Mouse (Mus musculus): ENCODE results near the gene Wdr1. TPM values are rescaled to one million over a fixed set of nuclear protein-coding genes. Genes with fewer than 3 reads are reported as not detected.
A peak's percentile ranks its signal among the peaks of the same experiment; 100 is the strongest.

Gene Wdr1
- polyA plus RNA-seq, 1 experiment = 130 TPM

- H3K36me3 ChIP-seq (ENCODE audit: control insufficient read depth, insufficient read depth) = peaks cover 10% of the 10 kb centered on the region
- no peaks in the 10 kb centered on the region for H3K27me3 ChIP-seq (ENCODE audit: control insufficient read depth, insufficient read depth, insufficient read length)
- TF ChIP-seq TCF12 (IDR thresholded peaks at IDR 0.05; ENCODE audit: insufficient read depth, poor library complexity, severe bottlenecking) (no peak), E2F4 (IDR thresholded peaks at IDR 0.05; ENCODE audit: insufficient read depth) (no peak), USF1 (IDR thresholded peaks at IDR 0.05; ENCODE audit: low read depth) (no peak), MAX (IDR thresholded peaks at IDR 0.05; ENCODE audit: low read depth) (no peak), POLR2AphosphoS2 (IDR thresholded peaks at IDR 0.05; ENCODE audit: insufficient read length, low read depth) (no peak), CEBPB (IDR thresholded peaks at IDR 0.05; ENCODE audit: insufficient read depth, poor library complexity, severe bottlenecking) (no peak), REST (IDR thresholded peaks at IDR 0.05; ENCODE audit: insufficient read depth, insufficient read length) (no peak), TCF3 (IDR thresholded peaks at IDR 0.05; ENCODE audit: insufficient read length, low read depth) (no peak), MYOG (IDR thresholded peaks at IDR 0.05; ENCODE audit: control insufficient read depth in 1 of 3, insufficient read depth in 1 of 3, insufficient read length in 2 of 3, low read depth in 2 of 3) (no peak), MYOD1 (IDR thresholded peaks at IDR 0.05; ENCODE audit: control insufficient read depth in 1 of 3, insufficient read length in 2 of 3, low read depth in 2 of 3) (no peak), SRF (IDR thresholded peaks at IDR 0.05; ENCODE audit: control insufficient read depth, insufficient read length, low read depth) (no peak), POLR2A (IDR thresholded peaks at IDR 0.05; ENCODE audit: insufficient read length, low read depth) (no peak)
- no peaks in the 10 kb centered on the region for H3K79me2 ChIP-seq (ENCODE audit: control insufficient read depth, insufficient read depth)
- no peak overlapping the region for H3ac ChIP-seq (ENCODE audit: control insufficient read depth, insufficient read length)
- H3K4me2 ChIP-seq (ENCODE audit: low read depth) = no peak overlapping the region
- H3K4me3 ChIP-seq = no peak overlapping the region
These were observed 42.2 kb downstream of the Wdr1 start for GRCm38 (mm10) chr5:38520838-38521237.

DNA sequence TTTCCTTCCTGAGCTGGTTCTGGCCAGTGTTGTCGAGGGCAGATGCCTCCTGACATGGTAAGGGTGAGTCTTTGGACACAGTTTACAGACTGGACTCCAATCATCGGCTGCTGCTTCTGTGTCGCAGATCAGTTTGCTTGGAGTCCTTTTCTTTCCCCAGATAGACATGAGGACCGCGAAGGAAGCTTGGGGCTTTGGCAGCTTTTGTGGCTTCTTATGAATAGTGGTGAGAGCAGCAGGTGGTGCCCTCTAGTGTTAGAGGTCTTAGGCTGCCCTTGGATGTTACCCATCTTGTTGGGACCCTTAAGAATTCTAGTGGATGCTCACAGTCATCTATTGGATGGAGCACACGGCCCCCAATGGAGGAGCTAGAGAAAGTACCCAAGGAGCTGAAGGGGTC is 46.8 kb downstream of the Wdr1 start:
- Histone ChIP-seq H3K79me2 (ENCODE audit: control insufficient read depth, insufficient read depth) (no peaks in the 10 kb centered on the region), H3K36me3 (ENCODE audit: control insufficient read depth, insufficient read depth) (no peaks in the 10 kb centered on the region), H3K27me3 (ENCODE audit: control insufficient read depth, insufficient read depth, insufficient read length) (no peaks in the 10 kb centered on the region), H3ac (ENCODE audit: control insufficient read depth, insufficient read length) (no peak overlapping the region), H3K4me2 (ENCODE audit: low read depth) (no peak overlapping the region), H3K4me3 (no peak overlapping the region)
- TF ChIP-seq REST (IDR thresholded peaks at IDR 0.05; ENCODE audit: insufficient read depth, insufficient read length) (no peak), MYOD1 (IDR thresholded peaks at IDR 0.05; ENCODE audit: control insufficient read depth in 1 of 3, insufficient read length in 2 of 3, low read depth in 2 of 3) (no peak), POLR2A (IDR thresholded peaks at IDR 0.05; ENCODE audit: insufficient read length, low read depth) (no peak), MAX (IDR thresholded peaks at IDR 0.05; ENCODE audit: low read depth) (no peak), TCF3 (IDR thresholded peaks at IDR 0.05; ENCODE audit: insufficient read length, low read depth) (no peak), USF1 (IDR thresholded peaks at IDR 0.05; ENCODE audit: low read depth) (no peak), E2F4 (IDR thresholded peaks at IDR 0.05; ENCODE audit: insufficient read depth) (no peak), MYOG (IDR thresholded peaks at IDR 0.05; ENCODE audit: control insufficient read depth in 1 of 3, insufficient read depth in 1 of 3, insufficient read length in 2 of 3, low read depth in 2 of 3) (no peak), POLR2AphosphoS2 (IDR thresholded peaks at IDR 0.05; ENCODE audit: insufficient read length, low read depth) (no peak), SRF (IDR thresholded peaks at IDR 0.05; ENCODE audit: control insufficient read depth, insufficient read length, low read depth) (no peak), CEBPB (IDR thresholded peaks at IDR 0.05; ENCODE audit: insufficient read depth, poor library complexity, severe bottlenecking) (no peak), TCF12 (IDR thresholded peaks at IDR 0.05; ENCODE audit: insufficient read depth, poor library complexity, severe bottlenecking) (no peak)

DNA sequence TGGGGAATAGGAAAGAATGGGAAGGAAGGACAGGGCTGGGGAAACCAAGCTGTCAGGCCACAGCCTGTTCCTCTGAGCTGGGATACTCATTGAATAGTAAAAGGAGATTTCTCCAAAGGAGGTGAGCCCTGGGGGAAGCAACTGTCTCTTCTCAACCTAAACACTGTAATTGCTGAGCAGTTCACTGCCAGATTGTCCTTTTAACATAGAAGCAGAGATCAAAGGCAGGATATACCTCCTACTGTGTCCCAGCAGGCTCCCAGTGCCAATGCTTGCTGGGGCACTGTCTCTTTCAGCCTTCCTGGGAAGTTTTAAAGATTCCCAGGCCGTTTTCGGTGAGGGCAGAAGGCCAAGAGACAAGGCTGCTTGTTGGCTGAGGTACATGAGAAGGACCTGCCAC is 50.0 kb downstream of the Wdr1 start:
- no peak overlapping the region for H3K4me2 ChIP-seq (ENCODE audit: low read depth)
- no peak for TF ChIP-seq POLR2AphosphoS2 (IDR thresholded peaks at IDR 0.05; ENCODE audit: insufficient read length, low read depth)
- TF ChIP-seq MYOD1 (IDR thresholded peaks at IDR 0.05; ENCODE audit: control insufficient read depth in 1 of 3, insufficient read length in 2 of 3, low read depth in 2 of 3) = no peak
- no peak for TF ChIP-seq TCF3 (IDR thresholded peaks at IDR 0.05; ENCODE audit: insufficient read length, low read depth)
- no peak for TF ChIP-seq SRF (IDR thresholded peaks at IDR 0.05; ENCODE audit: control insufficient read depth, insufficient read length, low read depth)
- TF ChIP-seq CEBPB (IDR thresholded peaks at IDR 0.05; ENCODE audit: insufficient read depth, poor library complexity, severe bottlenecking) = no peak
- TF ChIP-seq MAX (IDR thresholded peaks at IDR 0.05; ENCODE audit: low read depth) = no peak
- no peak for TF ChIP-seq MYOG (IDR thresholded peaks at IDR 0.05; ENCODE audit: control insufficient read depth in 1 of 3, insufficient read depth in 1 of 3, insufficient read length in 2 of 3, low read depth in 2 of 3)
- no peak for TF ChIP-seq E2F4 (IDR thresholded peaks at IDR 0.05; ENCODE audit: insufficient read depth)
- TF ChIP-seq REST (IDR thresholded peaks at IDR 0.05; ENCODE audit: insufficient read depth, insufficient read length) = no peak
- no peak for TF ChIP-seq USF1 (IDR thresholded peaks at IDR 0.05; ENCODE audit: low read depth)
- TF ChIP-seq POLR2A (IDR thresholded peaks at IDR 0.05; ENCODE audit: insufficient read length, low read depth) = no peak
- TF ChIP-seq TCF12 (IDR thresholded peaks at IDR 0.05; ENCODE audit: insufficient read depth, poor library complexity, severe bottlenecking) = no peak
- H3K36me3 ChIP-seq (ENCODE audit: control insufficient read depth, insufficient read depth) = no peaks in the 10 kb centered on the region
- H3K4me3 ChIP-seq = no peak overlapping the region
- no peak overlapping the region for H3ac ChIP-seq (ENCODE audit: control insufficient read depth, insufficient read length)
- no peaks in the 10 kb centered on the region for H3K27me3 ChIP-seq (ENCODE audit: control insufficient read depth, insufficient read depth, insufficient read length)
- H3K79me2 ChIP-seq (ENCODE audit: control insufficient read depth, insufficient read depth) = no peaks in the 10 kb centered on the region

DNA sequence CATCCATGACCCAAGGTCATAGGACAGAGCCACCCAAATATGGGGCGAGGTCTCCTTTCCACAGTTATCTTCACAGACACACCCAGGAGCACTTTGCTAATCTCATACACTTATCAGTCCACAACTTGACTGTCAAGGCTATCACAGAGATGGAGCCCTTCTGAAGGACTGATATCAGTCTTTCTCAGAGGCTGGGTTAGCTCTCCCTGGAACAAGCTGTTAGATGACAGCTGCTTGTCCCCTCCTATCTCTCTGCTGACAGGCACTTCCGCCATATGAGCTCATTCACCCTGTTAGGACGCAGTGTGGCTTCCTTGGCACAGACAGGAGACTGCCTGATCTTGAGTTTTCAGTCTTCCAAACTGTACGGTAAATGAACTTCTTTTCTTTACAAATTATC is 53.5 kb downstream of the Wdr1 start:
- Histone ChIP-seq H3K36me3 (ENCODE audit: control insufficient read depth, insufficient read depth) (no peaks in the 10 kb centered on the region), H3ac (ENCODE audit: control insufficient read depth, insufficient read length) (no peak overlapping the region), H3K4me2 (ENCODE audit: low read depth) (no peak overlapping the region), H3K79me2 (ENCODE audit: control insufficient read depth, insufficient read depth) (no peaks in the 10 kb centered on the region), H3K4me3 (no peak overlapping the region), H3K27me3 (ENCODE audit: control insufficient read depth, insufficient read depth, insufficient read length) (no peaks in the 10 kb centered on the region)
- TF ChIP-seq MYOD1 (IDR thresholded peaks at IDR 0.05; ENCODE audit: control insufficient read depth in 1 of 3, insufficient read length in 2 of 3, low read depth in 2 of 3) = peak in 1 of 3 experiments; percentile 75
- TF ChIP-seq MYOG (IDR thresholded peaks at IDR 0.05; ENCODE audit: control insufficient read depth in 1 of 3, insufficient read depth in 1 of 3, insufficient read length in 2 of 3, low read depth in 2 of 3) = peak in 2 of 3 experiments; percentile 44 to 52
- TF ChIP-seq REST (IDR thresholded peaks at IDR 0.05; ENCODE audit: insufficient read depth, insufficient read length) = no peak

DNA sequence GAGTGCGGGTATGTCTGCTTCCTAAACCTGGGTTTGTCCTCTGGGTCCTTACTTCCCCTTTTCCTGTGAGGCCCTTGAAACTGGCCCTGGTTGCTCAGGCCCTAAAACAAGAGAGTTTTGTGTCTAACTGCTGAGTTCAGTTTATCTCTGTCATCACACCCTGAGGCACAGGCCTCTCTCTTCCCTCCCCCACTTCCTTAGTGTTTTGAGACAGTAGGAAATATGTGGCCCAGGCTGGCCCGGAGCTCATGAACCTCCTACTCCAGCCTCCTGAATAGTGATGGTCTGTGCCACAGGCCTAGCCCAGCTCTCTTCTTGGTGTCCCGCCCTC is 57.6 kb downstream of the Wdr1 start:
- Histone ChIP-seq H3K27me3 (ENCODE audit: control insufficient read depth, insufficient read depth, insufficient read length) (peaks cover 9% of the 10 kb centered on the region), H3K4me2 (ENCODE audit: low read depth) (no peak overlapping the region), H3K79me2 (ENCODE audit: control insufficient read depth, insufficient read depth) (no peaks in the 10 kb centered on the region), H3K4me3 (no peak overlapping the region), H3ac (ENCODE audit: control insufficient read depth, insufficient read length) (no peak overlapping the region), H3K36me3 (ENCODE audit: control insufficient read depth, insufficient read depth) (no peaks in the 10 kb centered on the region)
- TF ChIP-seq TCF3 (IDR thresholded peaks at IDR 0.05; ENCODE audit: insufficient read length, low read depth) = no peak

Data from myocyte (in vitro differentiated cells).